Mouse (Mus musculus): ENCODE results near the gene Zfp961. TPM values are rescaled to one million over a fixed set of nuclear protein-coding genes. Genes with fewer than 3 reads are reported as not detected.
"Not testable (repeated sequence)": the region's sequence is repeated elsewhere in the genome, so short reads cannot be mapped to it uniquely, and the experiment has no call there.

Gene Zfp961
- polyA plus RNA-seq, 3 experiments from 2014 or later: 24.4 to 30.1 (median 26.0) TPM

GRCm38 (mm10) chr8:71964051-71964450, 13.2 kb downstream of the Zfp961 start:
- no peak for ATAC-seq

- ATAC-seq: no peak
These were observed 14.3 kb downstream of the Zfp961 start for GRCm38 (mm10) chr8:71965166-71965565.

GRCm38 (mm10) chr8:71966411-71966810, 15.6 kb downstream of the Zfp961 start:
- ATAC-seq: no peak

GRCm38 (mm10) chr8:71967261-71967660, 16.4 kb downstream of the Zfp961 start:
- ATAC-seq: no peak

GRCm38 (mm10) chr8:71968100-71968499, 17.3 kb downstream of the Zfp961 start:
- no peak for ATAC-seq

- no peak for ATAC-seq
These were observed 17.8 kb downstream of the Zfp961 start for GRCm38 (mm10) chr8:71968636-71969035.

GRCm38 (mm10) chr8:71971945-71972344, 21.1 kb downstream of the Zfp961 start:
- ATAC-seq: no peak

- no peak for ATAC-seq
These were observed 23.4 kb downstream of the Zfp961 start for GRCm38 (mm10) chr8:71974211-71974610.

- ATAC-seq: no peak
These were observed 30.2 kb downstream of the Zfp961 start for GRCm38 (mm10) chr8:71981032-71981431.

GRCm38 (mm10) chr8:71981456-71981855, 30.6 kb downstream of the Zfp961 start:
- ATAC-seq: no peak

GRCm38 (mm10) chr8:71984601-71985000, 33.8 kb downstream of the Zfp961 start:
- ATAC-seq: no peak

GRCm38 (mm10) chr8:71988110-71988866, 37.5 kb downstream of the Zfp961 start:
- ATAC-seq: peak; percentile 80

GRCm38 (mm10) chr8:71988867-71989599, 38.2 kb downstream of the Zfp961 start:
- ATAC-seq: no peak

- no peak for ATAC-seq
These were observed 48.6 kb downstream of the Zfp961 start for GRCm38 (mm10) chr8:71999434-71999833.

- ATAC-seq: no peak
These were observed 49.4 kb downstream of the Zfp961 start for GRCm38 (mm10) chr8:72000223-72000622.

- no peak for ATAC-seq
These were observed 52.1 kb downstream of the Zfp961 start for GRCm38 (mm10) chr8:72002942-72003341.

GRCm38 (mm10) chr8:72005912-72006311, 55.1 kb downstream of the Zfp961 start:
- ATAC-seq: no peak

GRCm38 (mm10) chr8:72006763-72007162, 55.9 kb downstream of the Zfp961 start:
- no peak for ATAC-seq

- no peak for ATAC-seq
These were observed 57.4 kb downstream of the Zfp961 start for GRCm38 (mm10) chr8:72008134-72008641.

GRCm38 (mm10) chr8:72009473-72009872, 58.6 kb downstream of the Zfp961 start, which contains the start of gene Cyp4f18:
Gene Cyp4f18, minus strand, starts transcription at chr8:72009626.
- no peak for ATAC-seq

GRCm38 (mm10) chr8:72013506-72014228, 62.8 kb downstream of the Zfp961 start:
- ATAC-seq: not testable (repeated sequence)

- ATAC-seq: not testable (repeated sequence)
These were observed 66.5 kb downstream of the Zfp961 start for GRCm38 (mm10) chr8:72017339-72017738.

- no peak for ATAC-seq
These were observed 67.3 kb downstream of the Zfp961 start for GRCm38 (mm10) chr8:72018141-72018540.
